ENCODE assay signal across 8 mouse cellular contexts in genomic region chr8:122666338-122666764, GRCm38 (mm10). TPM values are rescaled to one million over a fixed set of nuclear protein-coding genes. Genes with fewer than 3 reads are reported as not detected.
DNase-seq lines count a peak whose midpoint lies in the region; ATAC-seq and TF ChIP-seq lines count a peak whose summit lies in the region.

No protein-coding gene starts in this region.

- no peaks in the 10 kb centered on the region for H3K79me2 ChIP-seq in myocyte (ENCODE audit: control insufficient read depth, insufficient read depth)

- ATAC-seq in midbrain, embryonic 14.5 days (ENCODE audit: low FRiP score, low TSS enrichment), result peak; percentile 44; the same call in 1 of the 2 replicates
- ATAC-seq in limb, embryonic 13.5 days (ENCODE audit: low FRiP score, low read depth), result no peak

- peak overlapping the region; percentile 63 for H3K27ac ChIP-seq in midbrain, embryonic 14.5 days (replicated peaks; ENCODE audit: low read depth, low read length)
- H3K27ac ChIP-seq in midbrain, embryonic 10.5 days (replicated peaks), result no peak overlapping the region
- H3K27ac ChIP-seq in limb, embryonic 13.5 days, result peak overlapping the region; percentile 67; the same call in 1 of the 2 replicates

- intact Hi-C loops in heart, postnatal 10 days (cut with DNase I), result no loop called here
- intact Hi-C loops in left cerebral cortex, postnatal 14 days (cut with DNase I), result no loop called here

- DNase-seq in midbrain, embryonic 14.5 days, result peak; percentile 65
- no peak for DNase-seq in midbrain, embryonic 10.5 days (ENCODE audit: low spot score)
- peak; percentile 74 for DNase-seq in c-Kit-positive CD71-positive TER-119-negative erythroid progenitor cells, embryonic 14.5 days (ENCODE audit: low read depth)
- peak; percentile 69 to 72 for DNase-seq in heart, postnatal 10 days
- DNase-seq in left cerebral cortex, postnatal 14 days (ENCODE audit: low spot score in 2 of 2), result no peak
- DNase-seq in thymus, postnatal 25 days, result no peak

- H3ac ChIP-seq in myocyte (ENCODE audit: control insufficient read depth, insufficient read length), result no peak overlapping the region

- peak overlapping the region; percentile 21; the same call in 1 of the 2 replicates for H3K4me2 ChIP-seq in midbrain, embryonic 14.5 days (ENCODE audit: low read length)
- peak overlapping the region; percentile 25; the same call in 1 of the 2 replicates for H3K4me2 ChIP-seq in limb, embryonic 13.5 days (replicated peaks)
- H3K4me2 ChIP-seq in myocyte (ENCODE audit: low read depth), result peak overlapping the region; percentile 16

- no peaks in the 10 kb centered on the region for H3K9me3 ChIP-seq in midbrain, embryonic 14.5 days (ENCODE audit: control insufficient read depth, low read length)
- no peaks in the 10 kb centered on the region for H3K9me3 ChIP-seq in midbrain, embryonic 10.5 days (replicated peaks)
- H3K9me3 ChIP-seq in limb, embryonic 13.5 days, result no peaks in the 10 kb centered on the region

- no peak overlapping the region for H3K4me3 ChIP-seq in midbrain, embryonic 14.5 days (replicated peaks; ENCODE audit: low read depth, low read length)
- H3K4me3 ChIP-seq in midbrain, embryonic 10.5 days, result no peak overlapping the region
- no peak overlapping the region for H3K4me3 ChIP-seq in limb, embryonic 13.5 days
- H3K4me3 ChIP-seq in myocyte, result no peak overlapping the region

- no peak for TF ChIP-seq POLR2A in myocyte (IDR thresholded peaks at IDR 0.05; ENCODE audit: insufficient read length, low read depth)

- peaks cover 37% of the 10 kb centered on the region for H3K4me1 ChIP-seq in midbrain, embryonic 14.5 days (ENCODE audit: control insufficient read depth, insufficient read depth, low read length)
- peaks cover 56% of the 10 kb centered on the region for H3K4me1 ChIP-seq in midbrain, embryonic 10.5 days
- H3K4me1 ChIP-seq in limb, embryonic 13.5 days, result peaks cover 77% of the 10 kb centered on the region

- H3K36me3 ChIP-seq in midbrain, embryonic 14.5 days (ENCODE audit: control insufficient read depth, insufficient read depth, low read length), result no peaks in the 10 kb centered on the region
- no peaks in the 10 kb centered on the region for H3K36me3 ChIP-seq in midbrain, embryonic 10.5 days
- H3K36me3 ChIP-seq in limb, embryonic 13.5 days, result no peaks in the 10 kb centered on the region
- no peaks in the 10 kb centered on the region for H3K36me3 ChIP-seq in myocyte (ENCODE audit: control insufficient read depth, insufficient read depth)

- H3K27me3 ChIP-seq in midbrain, embryonic 14.5 days (ENCODE audit: control insufficient read depth, insufficient read depth, low read length), result no peaks in the 10 kb centered on the region
- peaks cover 69% of the 10 kb centered on the region for H3K27me3 ChIP-seq in midbrain, embryonic 10.5 days (ENCODE audit: low read depth, poor library complexity, severe bottlenecking)
- H3K27me3 ChIP-seq in limb, embryonic 13.5 days, result peaks cover 5% of the 10 kb centered on the region; the same call in 1 of the 2 replicates
- peaks cover 30% of the 10 kb centered on the region for H3K27me3 ChIP-seq in myocyte (ENCODE audit: control insufficient read depth, insufficient read depth, insufficient read length)

- WGBS in midbrain, embryonic 14.5 days, result 43% methylated on average over 9 of the region's 9 CpGs
- 76% methylated on average over 9 of the region's 9 CpGs for WGBS in midbrain, embryonic 10.5 days
- 38% methylated on average over 9 of the region's 9 CpGs for WGBS in limb, embryonic 13.5 days

- no peak overlapping the region; the same call in 1 of the 2 replicates for H3K9ac ChIP-seq in midbrain, embryonic 14.5 days (replicated peaks; ENCODE audit: low read length)
- H3K9ac ChIP-seq in limb, embryonic 13.5 days, result no peak overlapping the region

TF ChIP-seq in myocyte, 11 proteins besides CTCF, POLR2A, EP300 and RAD21:
- no peak for TF ChIP-seq E2F4 (IDR thresholded peaks at IDR 0.05; ENCODE audit: insufficient read depth)
- no peak for TF ChIP-seq REST (IDR thresholded peaks at IDR 0.05; ENCODE audit: insufficient read depth, insufficient read length)
- TF ChIP-seq USF1 (IDR thresholded peaks at IDR 0.05; ENCODE audit: low read depth), result no peak
- TF ChIP-seq MAX (IDR thresholded peaks at IDR 0.05; ENCODE audit: low read depth), result no peak
- TF ChIP-seq MYOG (IDR thresholded peaks at IDR 0.05; ENCODE audit: control insufficient read depth in 1 of 3, insufficient read depth in 1 of 3, insufficient read length in 2 of 3, low read depth in 2 of 3), result no peak
- no peak for TF ChIP-seq POLR2AphosphoS2 (IDR thresholded peaks at IDR 0.05; ENCODE audit: insufficient read length, low read depth)
- TF ChIP-seq TCF3 (IDR thresholded peaks at IDR 0.05; ENCODE audit: insufficient read length, low read depth), result no peak
- TF ChIP-seq TCF12 (IDR thresholded peaks at IDR 0.05; ENCODE audit: insufficient read depth, poor library complexity, severe bottlenecking), result no peak
- TF ChIP-seq MYOD1 (IDR thresholded peaks at IDR 0.05; ENCODE audit: control insufficient read depth in 1 of 3, insufficient read length in 2 of 3, low read depth in 2 of 3), result no peak
- TF ChIP-seq CEBPB (IDR thresholded peaks at IDR 0.05; ENCODE audit: insufficient read depth, poor library complexity, severe bottlenecking), result no peak
- TF ChIP-seq SRF (IDR thresholded peaks at IDR 0.05; ENCODE audit: control insufficient read depth, insufficient read length, low read depth), result no peak

RNA-seq across cellular contexts. Expression of gene Cbfa2t3, which starts 32.6 kb away (rescaled TPM):
- polyA plus RNA-seq in midbrain, embryonic 14.5 days (2014; fragmentation: Nextera tagmentation; extraction: Ambion mirVana), result 25.2 and 28.7 TPM in 2 replicates
- 1.9 and 3.4 TPM in 2 replicates for polyA plus RNA-seq in midbrain, embryonic 10.5 days (2016; fragmentation: Nextera tagmentation; extraction: Ambion mirVana)
- 10 to 100 TPM; 22.2 to 24.5 TPM for total RNA-seq in heart, postnatal 10 days (2021)
- 4.3 and 4.8 TPM in 2 replicates for polyA plus RNA-seq in limb, embryonic 13.5 days (2015; fragmentation: Nextera tagmentation; extraction: Ambion mirVana)
- polyA plus RNA-seq in myocyte (2012; fragmentation: generic; extraction: Trizol), result 29.5 TPM
- 10 to 100 TPM; 27.2 to 29.7 TPM for total RNA-seq in left cerebral cortex, postnatal 14 days (2021)

RNA-seq across cellular contexts. Expression of gene Pabpn1l, which starts 43.8 kb away (rescaled TPM):
- polyA plus RNA-seq in midbrain, embryonic 14.5 days (2014; fragmentation: Nextera tagmentation; extraction: Ambion mirVana), result not detected in 2 replicates
- polyA plus RNA-seq in midbrain, embryonic 10.5 days (2016; fragmentation: Nextera tagmentation; extraction: Ambion mirVana), result not detected in 2 replicates
- not detected for total RNA-seq in heart, postnatal 10 days (2021)
- polyA plus RNA-seq in limb, embryonic 13.5 days (2015; fragmentation: Nextera tagmentation; extraction: Ambion mirVana), result not detected in 2 replicates
- polyA plus RNA-seq in myocyte (2012; fragmentation: generic; extraction: Trizol), result 0.55 TPM
- total RNA-seq in left cerebral cortex, postnatal 14 days (2021), result not detected

RNA-seq across cellular contexts. Expression of gene Trappc2l, which starts 54.9 kb away (rescaled TPM):
- 107 and 158 TPM in 2 replicates for polyA plus RNA-seq in midbrain, embryonic 14.5 days (2014; fragmentation: Nextera tagmentation; extraction: Ambion mirVana)
- polyA plus RNA-seq in midbrain, embryonic 10.5 days (2016; fragmentation: Nextera tagmentation; extraction: Ambion mirVana), result 51.0 and 61.2 TPM in 2 replicates
- total RNA-seq in heart, postnatal 10 days (2021), result 10 to 100 TPM; 54.7 to 57.4 TPM
- polyA plus RNA-seq in limb, embryonic 13.5 days (2015; fragmentation: Nextera tagmentation; extraction: Ambion mirVana), result 49.6 and 55.6 TPM in 2 replicates
- 95.7 TPM for polyA plus RNA-seq in myocyte (2012; fragmentation: generic; extraction: Trizol)
- total RNA-seq in left cerebral cortex, postnatal 14 days (2021), result 10 to 100 TPM; 84.2 to 85.9 TPM

RNA-seq across cellular contexts. Expression of gene Galns, which starts 55.1 kb away (rescaled TPM):
- polyA plus RNA-seq in midbrain, embryonic 14.5 days (2014; fragmentation: Nextera tagmentation; extraction: Ambion mirVana), result 5.5 and 6.3 TPM in 2 replicates
- 6.6 and 7.7 TPM in 2 replicates for polyA plus RNA-seq in midbrain, embryonic 10.5 days (2016; fragmentation: Nextera tagmentation; extraction: Ambion mirVana)
- total RNA-seq in heart, postnatal 10 days (2021), result 1 to 10 TPM; 6.6 to 7.1 TPM
- 9.0 and 9.7 TPM in 2 replicates for polyA plus RNA-seq in limb, embryonic 13.5 days (2015; fragmentation: Nextera tagmentation; extraction: Ambion mirVana)
- 17.6 TPM for polyA plus RNA-seq in myocyte (2012; fragmentation: generic; extraction: Trizol)
- 10 to 100 TPM in 1 of 2 experiments, 1 to 10 TPM in 1; 9.7 to 10.3 TPM for total RNA-seq in left cerebral cortex, postnatal 14 days (2021)

Comparison
In these comparisons a context has a peak if more than half of its experiments do, and no peak if none do; other contexts are left out.
1. DNase-seq: peak in midbrain, embryonic 14.5 days (single experiment), c-Kit-positive CD71-positive TER-119-negative erythroid progenitor cells, embryonic 14.5 days (single experiment) and heart, postnatal 10 days (2 of 2); none in midbrain, embryonic 10.5 days (single experiment), left cerebral cortex, postnatal 14 days (0 of 2) and thymus, postnatal 25 days (single experiment).
2. Peak in every context shown above with its lines, with median percentiles within 50 percentile points of each other: H3K4me2 ChIP-seq.